Mouse (Mus musculus) hindbrain, embryonic 16.5 days (tissue): Measurements from ENCODE around the gene Clec2h. TPM values are rescaled to one million over a fixed set of nuclear protein-coding genes. Genes with fewer than 3 reads are reported as not detected.

Experiments
- ATAC-seq: fragments of 200-750 bp; cut with Nextera tagmentation; 2 replicates; pipeline ENCODE4 v1.8.0; 2017; ENCODE audit warnings: moderate TSS enrichment, moderate library complexity
- H3K27ac ChIP-seq: fragments of 300-500 bp; sonication (generic); 2 replicates; pipeline ENCODE4 v1.5.1; 2014; ENCODE audit warnings: low read depth, mild to moderate bottlenecking, control low read depth, low read length, moderate library complexity
- H3K27me3 ChIP-seq: fragments of 300-500 bp; sonication (generic); replicated peaks from 2 replicates; pipeline ENCODE4 v1.6.1; 2014; ENCODE audit warnings: low read length; ENCODE audit not compliant: control insufficient read depth, insufficient read depth
- H3K36me3 ChIP-seq: fragments of 300-500 bp; sonication (generic); 2 replicates; pipeline ENCODE4 v1.6.1; 2014; ENCODE audit warnings: mild to moderate bottlenecking, low read length, moderate library complexity, mixed read lengths; ENCODE audit not compliant: control insufficient read depth, insufficient read depth
- H3K4me1 ChIP-seq: fragments of 300-500 bp; sonication (generic); 2 replicates; pipeline ENCODE4 v1.6.1; 2014; ENCODE audit warnings: low read depth, low read length; ENCODE audit not compliant: control insufficient read depth, insufficient read depth
- H3K4me2 ChIP-seq: fragments of 300-500 bp; sonication (generic); 2 replicates; pipeline ENCODE4 v1.6.1; 2014; ENCODE audit warnings: mild to moderate bottlenecking, low read length, control low read depth, moderate library complexity
- H3K4me3 ChIP-seq: fragments of 300-500 bp; sonication (generic); 2 replicates; pipeline ENCODE4 v1.5.1; 2014; ENCODE audit warnings: mild to moderate bottlenecking, low read length, control low read depth, moderate library complexity
- H3K9ac ChIP-seq: fragments of 300-500 bp; sonication (generic); 2 replicates; pipeline ENCODE4 v1.6.1; 2014; ENCODE audit warnings: low read depth, mild to moderate bottlenecking, control low read depth, low read length, moderate library complexity
- H3K9me3 ChIP-seq: fragments of 300-500 bp; sonication (generic); 2 replicates; pipeline ENCODE4 v1.6.1; 2014; ENCODE audit warnings: mild to moderate bottlenecking, low read length, moderate library complexity; ENCODE audit not compliant: control insufficient read depth
- WGBS: fragments of 180-500 bp; shearing (Covaris S2); extraction: QIAGEN DNeasy Blood & Tissue Kit; methylation state at CpG from one replicate; pipeline ENCODE4 v1.1.7; 2014; 5-methylcytosine and 5-hydroxymethylcytosine counted together
- polyA plus RNA-seq: library from polyadenylated mRNA; unstranded; fragments of >200 nt; fragmentation: Nextera tagmentation; extraction: Ambion mirVana; gene quantifications from 2 replicates; pipeline ENCODE4 v1.2.1, GENCODE M21; 2015

Gene Clec2h
- polyA plus RNA-seq, 1 experiment from 2014 or later = not detected

GRCm38 (mm10) chr6:128669936-128670335 lies 7.8 kb downstream of the Clec2h start:
- peaks cover 3% of the 10 kb centered on the region; the same call in 1 of the 2 replicates for H3K9me3 ChIP-seq
- H3K27me3 ChIP-seq = no peaks in the 10 kb centered on the region
- WGBS = 63% methylated on average over 4 of the region's 4 CpGs
- no peak for ATAC-seq
- H3K36me3 ChIP-seq = no peaks in the 10 kb centered on the region
- no peak overlapping the region for H3K4me2 ChIP-seq
- no peak overlapping the region for H3K4me3 ChIP-seq
- H3K9ac ChIP-seq = no peak overlapping the region
- H3K27ac ChIP-seq = no peak overlapping the region
- no peaks in the 10 kb centered on the region for H3K4me1 ChIP-seq

GRCm38 (mm10) chr6:128679574-128679973 lies 17.4 kb downstream of the Clec2h start:
- H3K27ac ChIP-seq = no peak overlapping the region
- H3K4me3 ChIP-seq = no peak overlapping the region
- no peaks in the 10 kb centered on the region for H3K27me3 ChIP-seq
- no peaks in the 10 kb centered on the region for H3K4me1 ChIP-seq
- no peak overlapping the region for H3K9ac ChIP-seq
- no peak overlapping the region for H3K4me2 ChIP-seq
- no peak for ATAC-seq
- no peaks in the 10 kb centered on the region for H3K36me3 ChIP-seq
- no peaks in the 10 kb centered on the region for H3K9me3 ChIP-seq

DNA sequence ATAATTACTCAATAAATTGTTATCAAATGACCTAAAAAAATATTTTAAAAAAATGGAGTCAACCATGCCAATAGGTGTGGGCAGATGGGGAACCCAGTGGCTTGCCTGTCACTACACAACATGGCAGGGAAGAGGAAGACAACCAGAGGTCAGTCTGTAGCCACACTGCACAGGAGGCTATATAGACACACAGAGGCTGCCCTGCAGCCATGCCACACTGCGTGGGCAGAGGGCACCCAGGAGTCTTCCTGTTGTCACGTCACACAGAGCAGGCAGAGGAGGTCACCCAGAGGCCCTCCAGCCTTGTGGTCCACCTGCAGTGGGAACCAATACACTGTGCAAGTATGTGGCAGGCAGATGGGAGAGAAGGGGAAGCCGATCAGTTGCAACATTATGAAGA lies 39.5 kb downstream of the Clec2h start:
- Histone ChIP-seq H3K36me3 (no peaks in the 10 kb centered on the region), H3K4me2 (no peak overlapping the region), H3K27ac (no peak overlapping the region), H3K9ac (no peak overlapping the region), H3K9me3 (no peaks in the 10 kb centered on the region), H3K4me3 (no peak overlapping the region), H3K27me3 (no peaks in the 10 kb centered on the region), H3K4me1 (no peaks in the 10 kb centered on the region)
- no peak for ATAC-seq
- 89% methylated on average over 3 of the region's 3 CpGs for WGBS

DNA sequence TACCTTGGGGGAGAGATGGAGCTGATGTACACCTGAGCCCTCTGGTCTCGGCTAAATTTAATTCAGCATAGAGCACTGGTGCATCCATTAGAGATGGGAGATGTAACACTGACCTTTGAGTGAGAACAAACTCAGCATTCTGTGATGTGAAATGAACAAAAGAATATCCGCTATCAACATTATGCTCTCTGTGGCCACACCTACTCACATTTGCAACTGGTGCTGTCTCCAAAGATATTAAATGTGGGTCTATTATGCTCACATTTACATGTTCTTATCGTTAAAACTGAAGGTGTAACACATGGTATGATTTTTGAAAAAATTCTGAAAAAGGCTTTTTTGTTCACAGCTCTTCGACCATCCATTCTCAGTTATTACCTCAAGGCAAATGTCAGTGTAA lies 60.8 kb downstream of the Clec2h start, which contains the start of gene Klrb1:
Gene Klrb1, minus strand, starts transcription at position 101 of the 400 bp plus-strand sequence.
- no peaks in the 10 kb centered on the region for H3K4me1 ChIP-seq
- H3K27me3 ChIP-seq = no peaks in the 10 kb centered on the region
- ATAC-seq = no peak
- WGBS = 87% methylated on average over 4 of the region's 4 CpGs
- H3K36me3 ChIP-seq = no peaks in the 10 kb centered on the region
- H3K4me3 ChIP-seq = no peak within 1 kb of the TSS
- H3K9me3 ChIP-seq = no peaks in the 10 kb centered on the region
- no peak within 1 kb of the TSS for H3K9ac ChIP-seq
- no peak within 1 kb of the TSS for H3K27ac ChIP-seq
- H3K4me2 ChIP-seq = no peak within 1 kb of the TSS

Other genes starting within 250 kb of the Clec2h start
- gene Itfg2, start 237.5 kb upstream of the Clec2h start, polyA plus RNA-seq = 35.7 and 46.9 TPM in 2 replicates
- gene Fkbp4, start 223.7 kb upstream of the Clec2h start, polyA plus RNA-seq = 341 and 344 TPM in 2 replicates
- gene Pzp, start 135.7 kb upstream of the Clec2h start, polyA plus RNA-seq = 0.10 and 0.34 TPM in 2 replicates
- 4.7 and 5.6 TPM in 2 replicates for gene A2ml1, start 80.8 kb upstream of the Clec2h start, polyA plus RNA-seq
- not detected in 2 replicates for gene Klrb1a, start 38.9 kb upstream of the Clec2h start, polyA plus RNA-seq
- gene Klrb1, start 60.7 kb downstream of the Clec2h start, polyA plus RNA-seq = 1.3 and 1.5 TPM in 2 replicates
- 0.11 and 0.15 TPM in 2 replicates for gene Klrb1c, start 126.8 kb downstream of the Clec2h start, polyA plus RNA-seq
- not detected in 2 replicates for gene Gm44511, start 163.9 kb downstream of the Clec2h start, polyA plus RNA-seq
- not detected in 2 replicates for gene Klrb1b, start 163.9 kb downstream of the Clec2h start, polyA plus RNA-seq
- gene Clec2i, start 225.2 kb downstream of the Clec2h start, polyA plus RNA-seq = not detected in 2 replicates
- gene BC035044, start 228.7 kb downstream of the Clec2h start, polyA plus RNA-seq = 0.49 and 0.72 TPM in 2 replicates